Mouse (Mus musculus) ES-Bruce4 (cell line): Measurements from ENCODE around the gene Twist2. TPM values are rescaled to one million over a fixed set of nuclear protein-coding genes. Genes with fewer than 3 reads are reported as not detected.

ENCODE experiments used
- H3K27ac ChIP-seq: 2 replicates; pipeline ENCODE4 v1.5.1; 2012; ENCODE audit warnings: low read length, inconsistent platforms; ENCODE audit not compliant: insufficient read depth
- H3K27me3 ChIP-seq: 2 replicates; pipeline ENCODE4 v1.6.1; 2012; ENCODE audit warnings: mild to moderate bottlenecking, low read length, inconsistent platforms; ENCODE audit not compliant: control insufficient read depth, poor library complexity, insufficient read depth, severe bottlenecking
- H3K36me3 ChIP-seq: 2 replicates; pipeline ENCODE4 v1.6.1; 2012; ENCODE audit warnings: inconsistent platforms, mild to moderate bottlenecking, low read length, moderate library complexity; ENCODE audit not compliant: control insufficient read depth, poor library complexity, insufficient read depth, severe bottlenecking
- H3K4me1 ChIP-seq: one replicate; pipeline ENCODE4 v1.8.1; 2011; ENCODE audit warnings: low read length; ENCODE audit not compliant: control insufficient read depth, insufficient read depth
- H3K4me3 ChIP-seq: 2 replicates; pipeline ENCODE4 v1.5.1; 2011; ENCODE audit warnings: low read depth, mild to moderate bottlenecking, low read length
- H3K9ac ChIP-seq: 2 replicates; pipeline ENCODE4 v1.6.1; 2012; ENCODE audit warnings: low read depth, mild to moderate bottlenecking, inconsistent platforms; ENCODE audit not compliant: poor library complexity, severe bottlenecking
- H3K9me3 ChIP-seq: replicated peaks from 2 replicates; pipeline ENCODE4 v1.6.1; 2012; ENCODE audit warnings: mild to moderate bottlenecking, low read length, inconsistent platforms; ENCODE audit not compliant: control insufficient read depth, poor library complexity, insufficient read depth, severe bottlenecking
- CTCF ChIP-seq: IDR thresholded peaks from one replicate; pipeline ENCODE4 v1.8.1; 2011; ENCODE audit warnings: low read depth, low read length
- EP300 ChIP-seq: IDR thresholded peaks from 2 replicates; pipeline ENCODE4 v1.6.1; 2011; ENCODE audit warnings: low read depth, low read length; ENCODE audit not compliant: insufficient read depth
- POLR2A ChIP-seq: IDR thresholded peaks from one replicate; pipeline ENCODE4 v1.8.1; 2011; ENCODE audit warnings: low read length; ENCODE audit not compliant: insufficient read depth
- polyA plus RNA-seq: library from polyadenylated mRNA; stranded (reverse); fragments of >200 nt; gene quantifications from 2 replicates; pipeline ENCODE4 v1.2.4, GENCODE M21; 2011; ENCODE audit warnings: low read depth; ENCODE audit not compliant: missing spikeins, insufficient read depth, insufficient read length

Twist2 gene
- polyA plus RNA-seq, 1 experiment = 2.9 TPM

DNA sequence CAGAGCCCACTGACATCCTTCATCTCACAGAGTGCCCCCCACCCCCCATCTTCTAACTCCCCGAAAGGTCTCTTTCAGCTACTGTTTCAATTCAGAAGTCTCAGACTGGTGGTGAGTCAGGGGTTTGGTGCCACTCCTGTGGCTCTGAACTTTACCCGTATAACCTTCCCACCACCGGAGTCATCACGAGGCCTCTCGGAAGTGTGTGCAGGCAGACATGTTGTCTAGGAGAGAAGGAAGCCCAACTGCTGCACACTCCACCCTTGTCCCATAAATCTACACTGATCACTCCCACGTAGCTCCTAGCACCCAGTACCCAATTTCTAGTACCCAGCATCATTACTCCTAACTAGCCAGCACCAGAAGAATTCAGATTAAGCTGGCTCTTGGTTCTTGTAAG is 38.3 kb downstream of the Twist2 start:
- Histone ChIP-seq H3K36me3 (no peaks in the 10 kb centered on the region), H3K4me1 (no peaks in the 10 kb centered on the region), H3K9me3 (no peaks in the 10 kb centered on the region), H3K9ac (no peak overlapping the region), H3K27me3 (no peaks in the 10 kb centered on the region), H3K4me3 (no peak overlapping the region), H3K27ac (no peak overlapping the region)
- TF ChIP-seq CTCF (no peak), POLR2A (no peak), EP300 (no peak)

DNA sequence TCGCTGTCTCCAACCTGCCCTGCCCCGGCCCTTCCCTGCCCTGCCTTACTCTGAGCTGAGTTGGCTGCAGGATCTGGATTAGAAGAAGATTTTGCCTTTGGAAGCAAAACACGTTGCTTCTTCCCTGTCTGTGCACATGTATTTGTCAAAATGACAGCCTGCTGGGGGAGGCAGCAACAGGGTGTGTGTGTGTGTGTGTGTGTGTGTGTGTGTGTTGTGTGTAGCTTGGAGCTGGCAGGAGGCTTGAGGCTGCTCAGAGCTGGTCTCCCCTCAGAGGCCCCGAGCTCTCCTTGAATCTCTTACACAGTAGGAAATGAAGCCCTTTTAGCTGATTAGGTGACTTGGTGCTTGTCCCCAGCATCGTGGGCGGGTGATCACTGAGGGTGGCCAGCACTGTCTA is 38.7 kb downstream of the Twist2 start:
- Histone ChIP-seq H3K4me1 (no peaks in the 10 kb centered on the region), H3K27ac (no peak overlapping the region), H3K9ac (no peak overlapping the region), H3K27me3 (no peaks in the 10 kb centered on the region), H3K4me3 (no peak overlapping the region), H3K9me3 (no peaks in the 10 kb centered on the region), H3K36me3 (no peaks in the 10 kb centered on the region)
- TF ChIP-seq EP300 (no peak), POLR2A (no peak), CTCF (no peak)

DNA sequence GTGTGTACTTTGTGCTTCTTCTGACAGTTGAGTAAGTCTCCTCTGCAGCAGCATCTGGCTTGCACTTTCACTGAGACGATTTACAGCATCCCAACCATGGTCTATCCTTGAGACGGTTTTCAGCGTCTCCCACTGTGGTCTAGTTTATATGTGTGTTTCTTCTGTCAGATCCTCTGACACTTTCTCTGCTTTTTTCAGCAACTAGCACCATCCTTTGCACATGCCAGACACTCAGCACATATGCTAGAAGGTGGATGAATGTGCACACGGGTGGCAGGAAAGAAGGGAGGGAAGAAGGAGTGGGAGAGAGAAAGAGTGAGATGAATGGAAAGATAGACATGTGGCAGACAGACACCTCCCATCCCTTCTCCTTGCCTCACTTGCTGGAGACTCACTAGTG is 43.0 kb downstream of the Twist2 start:
- H3K27me3 ChIP-seq = no peaks in the 10 kb centered on the region
- no peaks in the 10 kb centered on the region for H3K4me1 ChIP-seq
- H3K9me3 ChIP-seq = no peaks in the 10 kb centered on the region
- no peaks in the 10 kb centered on the region for H3K36me3 ChIP-seq
- H3K27ac ChIP-seq = no peak overlapping the region
- TF ChIP-seq POLR2A (no peak), CTCF (no peak), EP300 (no peak)
- H3K9ac ChIP-seq = no peak overlapping the region
- no peak overlapping the region for H3K4me3 ChIP-seq

DNA sequence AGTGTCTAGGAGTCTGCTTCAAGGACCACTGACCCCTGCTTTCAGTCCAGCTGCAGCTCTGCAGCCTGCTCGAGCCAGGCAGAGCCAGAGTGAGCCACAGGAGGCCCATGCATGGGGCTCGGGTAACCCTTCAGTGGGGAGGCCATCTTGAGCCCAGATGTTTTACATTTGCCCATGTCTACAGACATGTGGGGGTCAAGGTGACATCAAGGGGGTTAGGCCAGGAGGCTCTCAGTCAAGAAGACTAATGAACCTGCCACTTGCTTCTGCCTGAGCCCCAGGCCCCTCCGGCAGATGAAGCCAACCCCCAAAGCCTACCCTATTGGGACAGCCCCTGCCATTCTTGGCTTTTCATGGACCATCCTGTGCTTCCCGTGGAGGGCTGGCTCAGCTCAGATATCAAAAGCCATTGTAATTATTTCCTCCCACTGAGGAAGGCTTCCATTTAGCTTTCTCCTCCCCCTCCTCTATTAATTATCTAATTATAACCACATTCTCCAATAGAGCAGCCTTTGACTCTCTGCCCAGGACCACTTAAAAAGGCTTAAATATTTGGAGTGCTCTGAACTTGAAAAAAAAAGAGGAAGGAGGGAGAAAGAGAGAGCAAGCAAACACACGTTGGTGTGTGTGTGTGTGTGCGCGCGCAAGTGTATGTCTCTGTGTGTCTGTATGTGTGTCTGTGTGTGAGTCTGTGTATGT is 43.6 kb downstream of the Twist2 start:
- Histone ChIP-seq H3K27me3 (no peaks in the 10 kb centered on the region), H3K9me3 (no peaks in the 10 kb centered on the region), H3K27ac (no peak overlapping the region), H3K36me3 (no peaks in the 10 kb centered on the region), H3K4me3 (no peak overlapping the region), H3K4me1 (no peaks in the 10 kb centered on the region), H3K9ac (no peak overlapping the region)
- no peak for TF ChIP-seq EP300

DNA sequence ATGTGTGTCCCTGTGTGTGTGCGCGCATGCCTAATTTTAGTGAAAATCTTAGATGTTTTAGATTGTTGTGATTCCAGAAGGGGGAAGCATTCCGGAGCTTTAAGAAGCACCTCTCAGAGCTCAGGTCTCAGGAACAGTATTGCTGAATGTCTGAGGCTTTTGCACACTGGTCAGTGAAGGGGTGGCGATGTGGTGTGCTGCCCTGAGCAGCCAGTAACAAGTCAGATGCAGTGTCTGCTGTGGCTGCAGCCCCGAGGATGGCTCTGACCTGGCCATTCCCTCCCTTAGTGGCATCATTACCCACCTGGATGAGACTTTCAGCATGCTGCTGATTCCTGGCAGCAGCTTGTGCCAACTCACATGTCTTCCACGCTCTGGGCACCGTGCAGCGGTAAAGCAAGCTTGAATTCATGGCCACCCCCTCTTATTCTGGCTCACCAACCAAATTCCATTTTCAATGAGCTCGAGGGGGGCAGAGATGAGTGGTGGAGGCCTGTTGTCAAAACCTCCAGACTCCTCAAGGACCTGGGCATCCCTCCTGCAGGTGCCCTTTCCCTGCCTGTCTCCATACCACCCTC is 44.2 kb downstream of the Twist2 start:
- Histone ChIP-seq H3K27me3 (no peaks in the 10 kb centered on the region), H3K4me3 (no peak overlapping the region), H3K36me3 (no peaks in the 10 kb centered on the region), H3K9ac (no peak overlapping the region), H3K9me3 (no peaks in the 10 kb centered on the region), H3K27ac (no peak overlapping the region), H3K4me1 (no peaks in the 10 kb centered on the region)
- TF ChIP-seq EP300 = no peak

DNA sequence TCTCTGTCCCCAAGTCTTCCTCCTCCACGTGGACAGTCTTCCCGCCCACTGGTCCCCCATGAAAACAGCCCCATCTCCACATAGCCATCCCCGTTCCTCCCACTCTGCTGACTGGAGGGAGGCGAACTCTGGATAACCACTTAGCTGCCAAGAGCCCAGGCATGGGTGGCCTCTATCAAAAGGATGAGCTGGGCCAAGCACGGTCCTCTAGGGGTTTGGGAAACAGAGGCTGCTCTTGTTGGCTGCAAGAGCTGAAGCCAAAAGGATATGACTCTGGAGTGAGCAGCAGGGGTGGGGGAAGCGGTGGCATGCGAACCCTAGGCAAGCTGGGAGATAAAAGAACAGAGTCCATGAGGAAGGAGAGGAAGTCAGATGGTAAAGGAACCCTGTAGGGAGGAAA is 50.0 kb downstream of the Twist2 start:
- Histone ChIP-seq H3K27ac (no peak overlapping the region), H3K4me1 (no peaks in the 10 kb centered on the region), H3K9ac (no peak overlapping the region), H3K36me3 (no peaks in the 10 kb centered on the region), H3K9me3 (no peaks in the 10 kb centered on the region), H3K27me3 (no peaks in the 10 kb centered on the region), H3K4me3 (no peak overlapping the region)
- no peak for TF ChIP-seq CTCF
- TF ChIP-seq EP300 = no peak
- no peak for TF ChIP-seq POLR2A
